Mouse (Mus musculus) c-Kit-positive CD71-positive TER-119-negative erythroid progenitor cells, embryonic 14.5 days (primary cell): ENCODE results near the gene Dlx1.
A peak's percentile ranks its signal among the peaks of the same experiment; 100 is the strongest.

Experiments
- DNase-seq: peaks from one replicate; pipeline ENCODE4 v3.0.0-alpha.2; 2013; ENCODE audit warnings: low read depth

Gene Dlx1

DNA sequence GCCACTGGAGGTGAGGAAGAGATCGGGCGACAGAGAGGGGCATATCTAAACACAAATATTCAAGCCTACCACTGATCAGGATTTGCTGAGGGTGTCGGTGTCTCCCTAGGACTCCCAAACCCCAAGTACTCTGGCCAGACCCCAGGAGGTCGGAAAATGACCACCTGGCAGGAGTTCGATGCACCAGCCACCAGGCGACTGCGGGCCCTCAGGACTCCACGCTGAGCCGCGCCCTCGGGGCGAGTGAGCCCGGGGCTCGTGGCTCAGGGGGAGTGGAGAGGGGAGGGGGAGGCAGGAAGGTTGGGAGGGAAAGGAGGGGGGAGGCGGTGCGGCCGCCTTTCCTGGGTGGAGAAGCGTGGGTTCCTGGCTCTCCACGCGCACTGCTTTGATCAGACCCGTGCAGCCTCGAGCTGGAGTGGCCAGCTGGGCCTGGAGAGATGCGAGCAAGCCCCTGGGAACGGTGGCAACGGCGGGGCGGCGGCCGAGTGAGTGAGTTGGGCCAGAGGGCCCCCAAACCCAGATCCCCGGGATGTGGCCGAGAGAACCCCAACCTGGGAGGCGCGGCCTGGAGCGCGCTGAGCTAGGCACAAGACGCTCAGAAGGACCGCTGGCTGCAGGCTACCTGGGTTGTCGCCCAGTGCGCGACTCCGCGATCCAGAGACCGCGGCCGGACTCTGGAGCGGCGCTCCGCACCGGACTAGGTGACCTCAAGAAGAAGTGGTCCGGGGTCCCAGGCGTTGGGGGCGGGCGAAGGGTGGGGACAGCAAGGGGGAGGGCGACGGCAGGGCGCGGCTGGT, 999 bp downstream of the Dlx1 start:
- no peak for DNase-seq

DNA sequence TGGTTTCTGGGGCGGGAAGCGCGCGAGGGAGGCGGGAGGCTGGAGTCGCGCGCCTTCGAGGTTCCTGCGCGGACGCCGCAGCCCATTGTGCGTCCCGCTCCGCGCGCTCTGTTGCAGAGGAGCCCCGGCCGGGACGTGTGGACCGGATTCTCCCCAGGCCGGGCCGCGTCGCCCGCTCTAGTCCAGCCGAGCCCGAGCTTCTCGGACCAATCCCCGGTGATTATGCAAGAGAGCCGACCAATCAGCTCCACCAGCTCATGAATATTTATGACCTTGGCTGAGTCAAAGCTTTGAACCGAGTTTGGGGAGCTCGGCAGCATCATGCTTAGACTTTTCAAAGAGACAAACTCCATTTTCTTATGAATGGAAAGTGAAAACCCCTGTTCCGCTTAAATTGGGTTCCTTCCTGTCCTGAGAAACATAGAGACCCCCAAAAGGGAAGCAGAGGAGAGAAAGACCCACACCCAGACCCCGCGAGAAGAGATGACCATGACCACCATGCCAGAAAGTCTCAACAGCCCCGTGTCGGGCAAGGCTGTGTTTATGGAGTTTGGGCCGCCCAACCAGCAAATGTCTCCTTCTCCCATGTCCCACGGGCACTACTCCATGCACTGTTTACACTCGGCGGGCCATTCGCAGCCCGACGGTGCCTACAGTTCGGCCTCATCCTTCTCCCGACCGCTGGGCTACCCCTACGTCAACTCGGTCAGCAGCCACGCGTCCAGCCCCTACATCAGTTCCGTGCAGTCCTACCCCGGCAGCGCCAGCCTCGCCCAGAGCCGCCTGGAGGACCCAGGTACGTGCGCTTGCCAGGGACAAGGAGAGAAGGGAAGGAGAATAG, 1.8 kb downstream of the Dlx1 start:
- peak; percentile 59 for DNase-seq

DNA sequence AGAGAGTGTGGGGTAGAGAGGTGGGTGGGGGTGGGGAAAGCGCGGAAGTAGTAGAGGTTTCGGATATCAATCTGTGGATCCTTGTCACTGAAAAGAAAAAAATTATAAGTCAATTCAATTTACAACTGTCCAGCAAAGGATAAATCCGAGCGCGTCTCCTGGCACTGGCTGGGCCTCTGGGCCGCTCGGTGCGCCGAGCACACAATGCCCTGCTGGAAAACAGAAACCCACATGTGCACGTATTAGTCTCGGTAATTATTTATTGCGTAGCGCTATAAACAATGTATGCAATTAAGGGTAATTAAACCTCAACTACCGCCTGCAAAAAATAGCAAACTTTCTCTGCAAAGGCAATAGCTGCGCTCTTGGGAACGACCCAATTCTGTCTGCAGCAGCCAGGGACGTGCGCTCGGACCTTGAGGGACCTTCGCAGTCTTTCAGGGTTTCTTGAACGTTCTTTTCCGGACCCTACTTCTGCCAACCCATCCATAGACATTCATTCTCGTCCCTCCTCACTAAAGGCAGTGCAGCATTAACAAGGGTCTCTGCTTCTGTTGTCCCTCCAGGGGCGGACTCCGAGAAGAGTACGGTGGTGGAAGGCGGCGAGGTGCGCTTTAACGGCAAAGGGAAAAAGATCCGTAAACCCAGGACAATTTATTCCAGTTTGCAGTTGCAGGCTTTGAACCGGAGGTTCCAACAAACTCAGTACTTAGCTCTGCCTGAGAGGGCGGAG, 2.6 kb downstream of the Dlx1 start:
- DNase-seq: no peak

DNA sequence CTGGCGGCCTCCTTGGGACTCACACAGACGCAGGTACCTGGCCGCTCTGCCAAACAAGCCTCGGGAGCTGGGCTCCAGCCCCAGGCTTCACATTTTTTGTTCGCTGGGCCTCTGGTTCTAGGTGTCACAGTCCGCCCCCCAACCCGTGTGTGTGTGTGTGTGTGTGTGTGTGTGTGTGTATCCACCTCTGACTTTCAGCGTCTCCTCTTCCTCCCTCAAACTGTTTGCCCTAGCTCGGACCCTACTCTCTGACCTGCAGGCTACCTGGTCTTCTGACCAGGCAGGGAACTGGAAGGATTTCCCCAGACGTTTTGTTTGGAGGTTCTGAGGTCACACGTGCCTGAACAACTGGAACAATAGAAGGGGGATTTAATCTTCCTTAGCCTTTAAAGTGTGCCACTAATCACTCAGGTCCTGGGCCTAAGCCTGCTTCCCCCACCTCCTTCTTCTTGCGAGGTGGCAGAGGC, 3.2 kb downstream of the Dlx1 start:
- no peak for DNase-seq

DNA sequence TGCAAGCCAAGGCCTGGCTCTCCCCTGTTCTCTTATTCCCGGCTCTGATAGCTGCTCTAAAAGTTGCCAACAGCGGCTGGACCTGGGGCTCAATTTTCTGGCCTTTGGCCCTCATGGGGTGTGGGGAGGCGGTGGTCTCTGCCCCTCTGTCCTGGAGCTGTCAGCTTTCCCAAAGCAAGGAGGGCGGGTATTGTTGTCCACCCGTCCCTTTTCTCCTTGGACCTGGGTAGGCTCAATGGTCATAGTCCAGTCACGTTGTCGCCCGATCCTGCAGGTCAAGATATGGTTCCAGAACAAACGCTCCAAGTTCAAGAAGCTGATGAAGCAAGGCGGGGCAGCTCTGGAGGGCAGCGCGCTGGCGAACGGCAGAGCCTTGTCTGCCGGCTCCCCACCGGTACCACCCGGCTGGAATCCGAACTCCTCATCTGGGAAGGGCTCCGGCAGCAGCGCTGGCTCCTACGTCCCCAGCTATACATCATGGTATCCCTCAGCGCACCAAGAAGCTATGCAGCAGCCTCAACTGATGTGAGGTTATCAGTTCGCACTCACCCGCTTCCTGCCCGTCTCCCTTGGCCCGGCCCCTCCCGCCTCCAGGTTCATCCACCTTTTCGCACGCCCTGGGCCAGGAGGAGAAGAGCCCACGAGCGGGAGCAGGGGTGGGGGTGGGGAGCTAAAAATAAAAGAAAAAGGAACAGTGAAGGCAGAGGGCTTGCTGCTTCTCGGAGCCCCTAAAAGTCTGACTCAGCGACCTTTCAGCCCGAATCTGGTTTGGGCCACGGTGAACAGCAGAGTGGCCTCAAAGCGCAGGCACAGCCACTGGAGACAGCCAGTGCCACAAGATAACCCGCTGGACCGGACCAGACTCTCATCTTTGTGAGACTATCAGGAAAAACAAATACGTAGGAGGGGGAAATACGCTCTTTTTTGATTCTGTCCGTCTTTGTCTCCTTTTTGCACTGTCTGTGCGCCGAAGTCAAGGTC, 4.4 kb downstream of the Dlx1 start:
- DNase-seq: no peak

DNA sequence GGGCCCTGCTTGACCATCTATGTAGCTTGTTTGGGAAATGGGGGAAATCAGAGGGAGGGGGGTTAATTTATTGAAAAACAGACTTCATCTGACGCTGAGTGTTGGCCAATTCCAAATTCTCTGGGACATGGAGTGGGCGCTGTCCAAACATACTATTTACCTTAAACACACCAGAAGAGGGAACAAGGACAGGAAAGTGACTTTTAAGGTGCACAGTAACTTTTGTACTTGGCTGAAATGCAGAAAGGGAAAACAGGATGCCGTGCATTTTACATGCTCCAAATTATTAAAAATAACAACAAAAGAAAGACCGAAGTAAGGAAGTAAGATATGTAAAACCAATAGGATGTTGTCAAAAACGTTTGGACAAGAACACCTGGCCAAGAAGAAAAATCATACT, 5.2 kb downstream of the Dlx1 start:
- DNase-seq: no peak

DNA sequence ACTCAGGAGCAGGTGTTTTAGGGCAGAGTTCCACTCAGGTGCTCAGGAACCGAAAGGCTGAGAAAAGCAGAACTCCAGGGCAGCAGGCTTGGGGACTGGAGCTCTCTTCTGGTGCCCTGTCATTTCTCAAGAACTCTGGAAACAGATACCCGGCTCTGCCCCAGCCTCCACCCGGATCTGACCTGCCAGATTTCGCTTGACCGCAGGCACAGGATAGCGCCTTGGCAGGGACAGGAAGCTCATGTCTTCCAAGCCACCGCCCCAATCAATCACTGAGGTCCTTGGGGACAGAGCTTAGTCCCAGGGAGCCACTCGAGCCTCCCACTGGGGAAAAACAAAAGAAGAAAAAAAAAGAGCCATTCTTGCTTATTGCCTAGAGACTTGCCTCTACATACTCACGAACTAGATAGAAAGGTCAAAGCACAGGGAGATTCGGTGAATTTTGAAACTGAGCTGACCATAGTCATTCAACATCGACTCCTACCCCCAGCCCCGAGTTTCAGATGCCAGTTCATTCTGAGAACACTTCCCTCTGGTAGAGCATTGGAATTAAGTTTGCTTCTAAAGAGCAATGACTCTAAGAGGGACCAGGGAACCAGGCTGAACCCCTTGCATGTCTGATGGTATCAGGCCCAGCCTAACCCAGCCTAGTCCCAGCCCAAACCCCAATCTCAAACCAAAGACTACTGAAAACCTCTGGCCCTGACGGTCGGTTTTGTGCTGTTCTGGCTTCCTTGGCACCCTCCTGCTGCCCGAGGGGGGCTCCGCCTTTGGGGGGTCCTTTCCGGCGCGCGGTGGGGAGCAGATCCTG, 6.5 kb downstream of the Dlx1 start:
- no peak for DNase-seq

DNA sequence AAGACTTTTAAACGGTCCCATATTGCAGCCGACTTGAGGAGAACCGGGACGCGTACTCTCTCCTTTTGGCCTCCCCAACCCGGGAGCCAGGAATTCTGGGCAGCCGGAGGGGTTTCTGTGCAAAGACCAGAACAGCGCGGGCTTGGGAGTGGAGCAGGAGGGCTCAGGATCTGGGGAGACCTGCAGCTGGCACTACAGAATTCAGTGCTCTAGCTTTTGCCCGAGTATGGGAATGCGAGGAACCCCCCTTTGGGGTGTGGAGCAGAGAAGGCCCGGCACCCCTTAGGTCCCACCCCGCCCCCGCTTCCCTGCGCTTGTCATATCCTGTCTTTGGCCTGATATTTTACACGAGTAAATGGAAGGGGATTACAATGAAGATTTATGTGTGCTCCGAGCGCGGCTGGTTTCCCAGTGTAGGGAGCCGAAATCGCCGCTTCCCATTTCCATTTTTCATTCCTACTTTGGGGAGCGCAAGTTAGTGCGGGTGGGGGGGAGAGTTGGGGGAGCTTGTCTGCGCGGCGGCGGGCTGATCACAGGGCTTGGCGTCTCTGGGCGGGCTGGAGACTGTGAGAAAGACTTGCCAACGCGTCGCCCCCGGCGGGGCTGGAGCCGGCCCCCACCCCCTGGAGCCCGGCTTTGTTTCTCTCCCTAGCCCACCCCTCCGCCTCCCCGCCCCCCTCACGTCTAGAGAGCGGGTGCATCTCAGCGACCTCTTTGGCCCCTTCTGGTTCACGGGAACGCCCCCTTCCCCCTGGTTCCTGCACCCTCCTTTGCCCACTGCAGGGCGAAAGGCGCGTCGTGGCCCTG, 12.9 kb downstream of the Dlx1 start:
- DNase-seq: no peak

DNA sequence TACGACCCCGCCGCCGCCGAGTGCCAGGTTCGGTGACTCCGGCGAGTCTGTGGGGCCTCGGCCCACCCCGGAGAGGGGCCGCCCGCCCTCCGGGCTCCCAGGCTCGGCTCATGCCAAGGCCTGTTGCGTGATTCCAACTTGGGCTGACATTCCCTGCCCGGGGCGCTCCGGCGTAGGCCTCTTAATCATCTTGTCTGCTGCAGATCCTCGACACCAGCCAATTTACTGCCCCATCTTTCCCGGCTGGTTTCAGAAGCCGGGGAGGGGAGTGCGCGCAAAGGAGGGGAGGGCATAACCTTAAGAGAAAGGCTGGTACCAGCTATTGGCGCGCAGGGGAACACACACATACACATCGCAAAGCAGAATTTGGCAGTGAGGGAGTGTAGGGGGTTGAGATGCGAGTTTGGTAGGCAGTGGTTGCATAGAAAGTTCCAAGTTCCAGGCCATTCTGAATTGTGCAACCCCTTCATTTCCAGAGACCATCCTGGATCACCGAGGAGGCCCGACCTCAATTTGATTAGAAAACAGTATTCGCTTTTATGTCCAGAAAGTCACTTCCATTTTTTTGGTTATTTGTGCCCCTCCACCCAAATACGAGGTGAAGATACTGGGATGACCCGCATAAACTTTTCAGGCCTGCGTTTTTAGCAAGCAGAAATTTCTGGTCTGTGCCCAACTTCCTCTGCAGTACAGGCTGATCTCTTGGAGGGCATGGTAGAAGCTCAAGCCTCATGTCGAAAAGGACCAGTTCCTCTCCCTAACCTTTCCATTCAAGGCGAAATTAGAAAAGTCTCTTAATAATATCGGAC, 13.7 kb downstream of the Dlx1 start:
- no peak for DNase-seq

DNA sequence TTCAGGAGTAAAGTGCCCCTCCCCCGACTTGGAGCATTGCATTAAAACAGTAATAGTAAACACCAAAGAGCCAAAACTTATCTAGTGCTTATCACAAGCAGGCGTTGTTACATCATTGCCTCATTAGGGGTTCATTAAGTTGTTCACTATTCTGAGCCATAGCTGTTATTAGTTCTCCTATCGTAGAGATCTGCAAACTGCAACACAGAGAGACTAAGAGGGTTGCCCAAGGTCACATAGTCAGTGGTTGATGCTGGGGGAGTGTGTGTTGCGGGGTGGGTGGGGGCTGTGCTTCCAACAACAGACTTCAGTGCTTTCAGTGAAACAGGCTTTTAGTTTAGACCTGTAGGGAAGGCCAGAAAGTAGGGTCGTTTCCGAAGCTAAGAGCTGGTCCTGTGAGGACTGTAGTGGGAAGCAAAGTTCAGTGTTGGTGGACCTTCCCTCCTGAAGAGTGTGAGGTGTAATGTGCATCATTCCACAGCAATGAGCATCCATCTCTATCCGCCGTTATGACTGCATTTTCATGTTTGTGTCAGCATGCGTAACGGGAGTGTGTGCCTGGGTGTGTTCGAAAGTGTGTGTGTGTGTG, 14.4 kb downstream of the Dlx1 start:
- no peak for DNase-seq

DNA sequence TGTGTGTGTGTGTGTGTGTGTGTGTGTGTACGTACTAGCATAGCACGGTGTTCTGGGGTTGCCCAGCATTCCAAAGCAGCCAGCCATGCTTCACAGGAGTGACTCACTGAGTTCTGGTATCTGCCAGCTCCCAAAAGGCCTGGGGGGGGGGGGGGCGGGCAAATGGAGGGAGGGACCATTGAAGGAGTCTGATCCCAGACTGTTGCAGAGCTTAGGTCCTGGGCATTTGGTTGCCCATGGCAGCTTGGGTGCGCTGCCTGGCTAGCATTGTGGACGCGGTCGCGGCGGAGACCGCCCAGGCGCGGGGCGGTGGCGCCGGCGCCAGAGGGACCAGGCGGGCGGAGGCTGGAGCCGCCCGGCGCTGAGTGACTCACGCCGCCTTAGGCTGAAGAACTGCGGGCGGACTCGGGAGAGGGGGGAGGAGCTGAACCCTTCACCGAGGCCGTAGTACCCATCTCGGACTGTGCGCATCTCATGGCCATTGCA, 14.9 kb downstream of the Dlx1 start:
- DNase-seq: no peak

DNA sequence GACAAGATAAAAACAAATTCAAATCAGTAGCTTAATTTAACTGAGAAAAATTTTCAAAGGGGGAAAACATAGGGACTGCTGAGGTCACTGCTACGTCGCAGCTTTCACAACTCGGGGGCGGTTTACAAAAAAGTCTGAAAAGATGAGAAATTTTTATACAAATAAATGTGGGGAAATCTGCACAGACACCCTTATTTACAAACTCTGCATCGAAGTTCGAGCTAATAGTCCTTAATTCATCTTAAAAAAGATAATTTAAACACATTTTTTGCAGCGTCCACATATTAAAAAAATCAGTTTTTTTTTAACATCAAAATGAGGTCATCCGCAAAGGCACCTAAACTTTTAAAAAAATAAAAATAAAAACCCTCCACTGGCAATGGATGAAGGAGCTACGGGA, 15.6 kb downstream of the Dlx1 start:
- no peak for DNase-seq

DNA sequence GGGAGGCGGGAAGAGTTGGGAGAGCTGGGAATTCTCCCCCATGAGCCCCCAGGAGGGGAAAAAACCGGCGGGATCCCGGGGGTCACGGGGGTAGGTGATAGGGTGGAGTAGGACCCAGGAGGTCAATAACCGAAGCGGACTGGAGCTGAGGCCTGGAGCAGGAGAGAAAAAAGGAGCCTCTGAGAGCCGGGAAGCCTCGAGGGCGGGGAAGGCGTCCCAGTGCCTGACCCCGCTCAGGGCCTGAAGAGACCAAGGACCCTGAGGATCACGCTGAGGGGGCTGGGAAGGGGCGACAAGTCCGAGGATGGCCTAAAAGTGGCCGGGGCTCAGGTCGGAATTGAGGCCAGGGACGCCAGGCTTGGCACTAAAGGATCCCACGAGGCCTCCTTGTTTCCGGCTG, 16.0 kb downstream of the Dlx1 start:
- no peak for DNase-seq

DNA sequence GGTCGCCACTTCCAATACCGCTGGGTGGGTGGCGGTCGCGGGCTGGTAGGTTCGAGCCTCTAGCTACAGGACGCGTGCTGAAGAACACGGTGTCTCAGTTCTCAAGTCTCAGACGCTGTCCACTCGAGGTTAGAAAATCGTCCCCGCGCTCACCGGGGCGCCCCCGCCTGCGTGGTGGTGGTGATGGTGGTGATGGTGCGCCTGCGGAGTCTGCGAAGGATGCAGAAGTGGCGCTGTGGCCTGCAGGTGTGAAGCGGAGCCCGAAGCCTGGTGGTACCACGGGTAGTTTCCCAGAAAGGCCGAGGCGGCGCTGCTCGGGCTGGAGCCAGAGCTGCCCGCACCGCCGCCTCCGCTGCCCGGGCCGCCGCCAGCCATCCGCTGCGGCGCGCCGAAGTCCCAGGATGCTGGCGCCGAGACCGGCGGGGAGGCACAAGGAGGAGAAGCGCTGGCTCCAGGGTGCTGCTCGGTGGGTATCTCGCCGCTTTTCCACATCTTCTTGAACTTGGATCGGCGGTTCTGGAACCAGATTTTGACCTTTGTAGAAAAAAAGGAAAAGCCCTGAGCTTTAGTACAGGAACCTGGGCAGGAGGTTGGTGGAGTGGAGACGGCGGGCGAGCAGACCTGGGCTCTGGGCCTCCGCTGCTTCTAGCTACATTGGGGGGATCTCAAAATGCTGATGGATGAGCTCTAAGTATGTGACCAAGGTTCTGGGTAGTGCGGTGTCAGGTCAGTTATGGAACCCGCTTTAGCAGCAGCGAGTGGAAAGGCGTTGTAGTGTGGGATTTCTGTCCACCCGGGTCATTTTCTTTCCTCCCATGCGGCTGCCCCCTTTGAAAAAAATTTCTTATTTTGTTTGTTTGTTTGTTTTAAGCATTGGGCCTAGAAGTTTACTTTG, 16.7 kb downstream of the Dlx1 start:
- no peak for DNase-seq

DNA sequence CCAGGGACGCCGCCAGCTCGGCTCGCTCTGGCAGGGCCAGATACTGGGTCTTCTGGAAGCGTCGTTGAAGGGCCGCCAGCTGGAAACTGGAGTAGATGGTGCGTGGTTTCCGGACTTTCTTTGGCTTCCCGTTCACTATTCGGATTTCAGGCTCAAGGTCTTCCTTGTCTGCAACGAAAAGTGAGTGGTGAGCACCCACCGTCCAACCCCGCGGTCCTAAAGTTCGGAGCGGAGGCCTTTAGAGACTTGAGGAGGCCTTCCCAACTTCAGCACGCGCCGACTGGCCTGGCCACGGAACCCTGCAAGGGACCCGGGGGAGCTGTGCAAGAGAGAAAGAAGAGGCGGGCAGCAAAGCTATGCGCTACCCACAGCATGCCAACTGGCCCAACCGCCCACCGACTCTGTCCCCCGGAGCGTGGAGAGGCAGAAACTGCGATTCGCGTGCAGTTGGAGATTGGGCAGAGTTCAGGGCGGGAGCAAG, 17.5 kb downstream of the Dlx1 start:
- DNase-seq: no peak

DNA sequence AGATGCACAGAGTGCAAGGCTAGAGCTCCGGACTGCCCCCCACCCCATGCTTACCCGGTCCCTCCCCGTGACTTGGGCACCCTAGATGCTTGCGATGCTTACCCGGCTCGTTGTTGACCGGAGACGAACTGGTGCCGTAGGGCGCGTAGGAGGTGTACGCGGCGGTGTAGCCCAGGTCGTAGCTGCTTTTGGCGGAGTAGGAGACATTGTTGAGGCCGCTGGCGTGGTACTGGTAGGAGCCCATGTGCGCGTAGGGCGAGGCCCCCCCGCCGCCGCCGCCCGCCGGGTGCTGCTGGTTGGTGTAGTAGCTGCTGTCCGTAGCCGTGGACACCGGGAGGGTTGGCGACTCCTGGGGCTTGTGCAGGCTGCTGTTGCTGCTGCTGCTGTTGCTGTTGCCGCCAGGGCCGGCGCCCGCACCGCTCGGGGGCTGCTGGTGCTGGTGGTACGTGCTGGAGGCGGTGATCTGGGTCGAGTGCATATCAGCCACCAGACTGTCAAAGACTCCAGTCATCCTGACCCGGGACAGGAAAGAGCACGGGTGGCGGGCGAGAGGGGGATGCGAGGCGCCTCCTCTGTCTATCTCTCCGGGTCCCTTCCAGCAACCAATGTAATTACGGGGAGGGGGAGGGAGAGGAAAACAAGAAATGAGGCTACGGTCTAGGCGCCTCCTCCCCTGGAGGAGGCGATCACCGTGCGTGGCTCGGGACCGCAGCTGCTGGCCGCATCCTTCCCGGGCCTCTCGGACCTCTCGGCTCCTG, 18.1 kb downstream of the Dlx1 start:
- no peak for DNase-seq
